Mouse (Mus musculus) naive thymus-derived CD4-positive, alpha-beta T cell, adult 2 months (primary cell): Measurements from ENCODE around the gene Bco1.

ENCODE experiments used
- DNase-seq: peaks from one replicate; pipeline ENCODE4 v3.0.0-alpha.2; 2011; ENCODE audit warnings: low read depth

Gene Bco1

DNA sequence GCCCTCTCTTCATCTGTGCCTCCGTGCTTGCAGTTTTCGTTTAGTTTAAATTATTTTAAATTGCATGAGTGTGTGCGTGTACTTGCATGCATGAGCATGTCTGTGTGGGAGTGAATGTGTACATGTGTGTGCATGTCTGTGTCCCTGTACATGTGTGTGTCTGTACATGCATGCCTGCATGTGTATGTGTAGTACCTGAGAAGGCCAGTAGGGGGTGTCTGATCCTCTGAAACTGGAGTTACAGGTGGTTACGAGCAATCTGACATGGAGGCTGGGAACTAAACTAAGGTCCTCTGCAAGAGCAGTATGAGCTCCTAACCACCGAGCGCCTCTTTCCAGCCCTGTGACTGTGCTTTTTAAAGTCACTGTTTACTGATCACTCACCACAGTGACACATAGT lies 52.9 kb downstream of the Bco1 start:
- peak; percentile 36 for DNase-seq

DNA sequence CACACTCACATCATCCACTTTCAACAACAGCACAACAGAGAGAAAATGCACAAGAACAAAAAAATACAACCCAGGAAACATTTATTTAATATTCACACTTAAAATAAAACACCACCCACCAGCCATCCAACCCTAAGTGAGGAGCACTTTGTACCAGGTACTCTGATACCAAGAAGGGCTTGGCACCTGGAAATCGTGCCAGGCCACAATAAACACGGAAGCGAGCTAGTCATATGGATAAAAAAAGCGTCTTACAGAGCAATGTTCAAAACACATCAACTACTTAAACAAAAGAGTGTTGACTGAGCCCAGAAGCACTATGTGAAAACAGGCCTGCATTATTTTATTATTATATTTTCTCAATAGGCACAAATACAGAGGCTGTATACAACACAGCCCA lies 60.5 kb downstream of the Bco1 start:
- no peak for DNase-seq

DNA sequence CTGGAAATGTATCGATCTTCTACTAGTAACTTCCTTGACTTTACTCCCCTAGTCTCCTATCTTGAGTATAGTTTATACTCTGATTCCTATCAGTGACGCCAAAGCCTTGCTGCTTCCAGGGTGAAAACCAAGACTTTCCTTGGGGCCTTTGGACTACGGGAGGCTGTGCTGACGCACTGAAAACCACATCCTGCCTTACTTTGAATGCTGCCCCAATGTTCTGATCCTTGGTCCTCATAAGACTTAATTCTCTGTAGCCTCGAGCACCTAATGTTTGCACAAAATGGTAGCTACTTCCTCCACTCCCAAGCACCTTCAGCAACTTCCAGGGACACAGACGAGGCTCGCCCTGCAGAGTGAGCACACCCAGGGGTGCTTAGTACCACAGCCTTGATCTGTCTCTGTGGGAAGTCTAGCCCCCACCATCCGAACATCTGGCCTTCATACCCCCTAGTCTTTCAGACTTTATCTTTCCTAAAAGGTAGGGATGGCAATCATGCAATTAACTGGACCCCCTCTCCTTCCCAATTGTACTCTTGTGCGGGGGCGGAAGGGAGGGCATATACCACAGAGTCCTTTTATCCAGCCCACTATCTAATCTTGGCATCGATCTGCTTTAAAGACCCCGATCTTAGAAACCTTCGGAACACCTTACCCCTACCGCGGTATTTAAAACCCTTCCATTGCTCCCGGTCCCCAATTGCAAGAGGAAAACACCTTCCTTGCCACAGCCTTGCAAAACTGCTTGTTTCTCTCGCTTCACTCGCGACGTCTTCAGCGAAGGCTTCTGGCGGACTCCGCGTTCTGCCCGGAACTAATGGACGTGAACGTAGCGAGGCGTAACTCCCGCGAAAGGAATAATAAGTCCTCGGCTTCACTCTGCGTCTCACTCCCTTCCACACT lies 61.5 kb downstream of the Bco1 start:
- peak; percentile 67 for DNase-seq

DNA sequence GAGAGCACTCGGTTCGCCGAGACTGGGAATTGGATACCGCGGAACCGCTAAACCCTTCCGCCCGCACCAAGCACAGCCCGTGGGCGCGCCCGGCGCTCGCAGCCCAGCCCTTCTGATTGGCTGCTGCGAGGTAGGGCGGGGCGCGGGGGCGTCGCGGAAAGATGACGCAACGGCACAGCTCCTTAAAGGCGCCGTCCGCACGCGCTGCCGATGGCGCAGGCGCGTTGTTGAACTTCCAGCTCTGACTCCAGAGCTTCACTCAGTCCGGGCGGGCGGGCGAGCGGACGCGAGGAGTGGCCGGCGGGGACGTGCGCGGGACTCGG lies 62.1 kb downstream of the Bco1 start:
- DNase-seq, result peak; percentile 98

DNA sequence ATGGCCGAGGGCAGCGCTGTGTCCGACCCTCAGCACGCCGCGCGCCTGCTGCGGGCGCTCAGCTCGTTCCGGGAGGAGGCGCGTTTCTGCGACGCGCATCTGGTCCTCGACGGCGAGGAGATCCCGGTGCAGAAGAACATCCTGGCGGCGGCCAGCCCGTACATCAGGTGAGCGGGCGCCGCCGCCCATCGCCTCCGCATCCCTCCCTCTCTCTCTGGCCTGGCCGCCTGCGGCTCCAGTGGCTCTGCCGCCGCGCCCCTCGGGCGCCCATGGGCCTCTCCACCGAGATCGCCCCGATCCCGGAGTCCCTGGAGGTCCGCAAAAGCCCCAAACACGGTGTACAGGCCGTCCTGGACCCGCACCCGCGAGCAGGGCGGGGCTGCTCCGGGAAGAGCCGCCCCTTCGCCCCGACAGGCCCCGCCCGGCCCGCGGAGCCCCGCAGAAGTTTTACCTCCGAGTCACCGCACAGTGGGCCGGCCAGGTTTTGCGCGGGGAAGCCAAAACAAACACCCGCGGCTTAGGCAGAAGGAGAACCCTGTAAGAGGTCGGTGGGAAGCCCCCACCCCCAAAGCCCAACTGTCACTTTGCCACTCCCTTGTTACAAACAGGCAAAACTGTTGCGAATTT lies 62.6 kb downstream of the Bco1 start, which contains the start of gene Gan:
Gene Gan, plus strand, starts transcription at position 1 of the 627 bp plus-strand sequence.
- peak; percentile 59 for DNase-seq

DNA sequence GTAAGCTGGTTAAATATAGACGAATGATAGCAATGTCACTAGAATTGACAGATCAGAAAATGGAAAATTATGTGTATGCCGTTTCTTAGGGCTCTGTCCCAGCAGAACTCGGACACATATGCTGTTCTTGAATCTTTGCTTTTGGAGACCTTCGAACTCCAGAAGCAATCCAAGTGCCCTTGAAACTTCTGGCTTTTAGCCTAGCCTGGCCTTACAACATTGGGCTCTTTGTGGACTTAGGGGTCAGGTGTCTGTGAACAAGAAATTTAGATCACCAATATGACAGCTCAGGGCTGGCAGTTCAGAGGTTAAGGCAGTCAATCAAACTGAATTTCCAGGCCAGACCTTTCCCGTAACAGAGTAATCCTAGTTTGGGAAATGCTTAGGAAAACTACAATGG lies 63.4 kb downstream of the Bco1 start:
- no peak for DNase-seq

DNA sequence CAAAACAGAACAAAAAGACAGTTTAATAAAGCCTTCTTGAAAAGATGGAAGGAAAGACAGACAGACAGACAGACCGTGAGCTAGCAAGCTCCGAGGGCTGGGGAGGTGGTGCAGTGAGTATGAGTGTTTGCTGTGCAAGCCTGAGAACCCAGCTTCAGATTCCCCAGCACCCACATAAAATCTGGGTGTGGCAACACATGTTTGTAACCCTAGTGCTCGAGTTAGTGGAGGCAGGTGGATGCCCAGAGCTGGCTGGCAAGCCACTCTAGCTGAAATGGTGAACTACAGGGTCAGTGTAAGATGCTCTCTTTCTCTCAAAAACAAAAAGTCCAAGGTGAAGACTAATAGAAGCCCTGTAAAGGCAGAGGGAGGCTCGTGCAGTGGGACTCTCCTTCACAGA lies 69.3 kb downstream of the Bco1 start:
- no peak for DNase-seq

DNA sequence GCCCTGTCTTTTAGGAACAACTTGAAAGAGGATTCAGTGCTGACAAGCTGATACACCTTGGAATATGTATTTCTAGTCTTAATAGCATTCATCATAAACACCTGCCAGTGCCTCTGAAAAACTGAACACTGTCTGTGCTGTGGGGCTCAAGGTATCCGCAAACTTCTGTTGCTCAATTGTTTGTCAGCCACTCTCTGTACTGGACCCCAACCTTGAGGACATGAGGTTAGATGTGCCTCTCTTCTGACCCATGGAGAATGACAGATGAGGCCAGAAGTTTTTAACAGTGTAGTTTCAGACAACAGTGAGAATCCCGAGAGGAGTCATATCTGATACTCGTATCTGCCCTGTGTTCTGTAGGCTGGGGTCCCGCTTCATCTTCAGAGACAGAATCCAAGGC lies 69.9 kb downstream of the Bco1 start:
- no peak for DNase-seq

DNA sequence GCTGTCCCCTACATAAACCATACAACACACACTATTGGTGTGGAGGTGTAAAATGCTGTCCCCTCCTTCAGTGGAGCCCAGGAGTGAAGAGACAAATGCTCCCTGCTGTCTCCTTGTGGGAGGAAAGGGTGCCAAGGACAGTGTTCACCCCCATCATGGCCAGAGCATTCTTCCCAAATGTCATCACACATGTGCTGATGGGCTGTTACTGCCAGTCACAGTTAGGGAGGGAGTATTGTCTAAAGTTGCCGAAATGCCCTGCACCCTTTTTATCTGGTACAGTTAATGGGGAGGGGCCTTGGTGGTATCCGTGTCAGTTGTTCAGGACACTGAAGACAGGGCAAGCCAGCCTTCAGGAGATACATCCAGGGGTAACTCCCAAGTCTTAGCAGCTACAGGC lies 70.9 kb downstream of the Bco1 start:
- no peak for DNase-seq

DNA sequence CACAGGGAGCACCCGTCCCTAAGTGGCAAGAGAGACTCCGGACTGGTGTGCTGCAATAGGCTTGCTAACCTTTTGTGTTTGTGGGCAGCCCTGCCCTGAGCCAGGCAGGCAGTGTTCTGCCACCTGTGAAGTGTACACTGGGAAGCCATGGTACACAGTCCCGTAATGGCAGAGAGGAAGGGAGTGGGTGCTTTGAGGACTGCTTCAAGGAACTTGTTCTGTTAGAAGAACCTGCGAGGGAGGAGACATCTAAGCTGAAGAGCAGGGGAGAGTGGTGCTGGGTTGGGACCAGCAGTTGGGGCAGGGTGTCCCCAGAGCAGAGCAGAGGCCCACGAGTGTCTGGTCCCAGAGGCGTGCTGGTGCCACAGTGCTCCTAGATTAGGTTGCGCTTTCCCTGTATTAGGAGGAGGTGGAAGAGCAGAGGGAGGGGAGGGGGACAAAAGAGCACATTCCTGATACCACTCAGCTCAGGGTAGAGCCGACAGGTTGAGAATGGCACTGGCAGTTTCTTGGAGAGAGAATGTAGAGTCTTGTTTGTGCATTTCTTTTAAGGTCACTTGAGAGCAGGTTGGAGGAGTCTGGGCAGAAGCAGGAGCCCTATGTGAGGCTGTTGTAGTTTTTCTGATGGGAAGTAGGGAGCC lies 71.7 kb downstream of the Bco1 start:
- no peak for DNase-seq

DNA sequence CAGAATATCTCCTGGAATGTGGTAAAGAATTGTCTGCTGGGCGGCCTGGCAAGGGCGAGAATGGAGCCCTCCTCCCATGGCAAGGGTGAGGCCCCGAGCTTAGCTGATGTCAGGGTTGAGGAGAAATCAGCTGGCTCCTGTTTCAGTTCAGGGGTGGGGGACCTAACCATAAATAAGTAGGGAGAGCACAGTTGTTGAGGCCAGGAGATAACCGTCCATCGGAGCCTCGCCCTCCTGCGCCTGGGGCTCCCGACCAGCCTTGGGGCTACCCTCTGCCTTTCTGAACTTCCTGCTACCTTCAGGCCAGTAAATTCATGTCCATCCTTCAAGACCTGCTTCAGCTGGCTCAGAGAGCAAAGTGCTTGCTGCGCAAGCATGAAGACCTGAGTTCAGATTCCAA lies 72.7 kb downstream of the Bco1 start:
- no peak for DNase-seq

DNA sequence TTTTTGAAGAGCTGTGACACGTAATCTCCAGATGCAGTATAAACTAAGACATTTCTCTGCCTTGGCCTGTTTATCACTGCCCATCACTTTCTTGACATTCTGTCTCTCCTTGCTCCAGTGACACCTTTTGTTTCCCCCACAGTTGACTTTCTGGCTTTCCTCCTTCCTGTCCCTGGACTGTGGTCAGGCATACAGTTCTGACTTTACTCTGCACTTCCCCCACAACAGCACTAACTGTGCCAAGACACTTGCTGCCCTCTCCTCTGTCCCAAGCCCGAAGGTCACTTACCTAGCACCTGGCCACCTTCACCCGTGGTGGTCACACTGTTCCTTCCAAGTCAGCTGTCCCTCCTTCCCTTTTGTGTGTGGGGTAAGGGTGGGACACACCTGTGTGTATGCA lies 76.2 kb downstream of the Bco1 start:
- DNase-seq, result no peak

DNA sequence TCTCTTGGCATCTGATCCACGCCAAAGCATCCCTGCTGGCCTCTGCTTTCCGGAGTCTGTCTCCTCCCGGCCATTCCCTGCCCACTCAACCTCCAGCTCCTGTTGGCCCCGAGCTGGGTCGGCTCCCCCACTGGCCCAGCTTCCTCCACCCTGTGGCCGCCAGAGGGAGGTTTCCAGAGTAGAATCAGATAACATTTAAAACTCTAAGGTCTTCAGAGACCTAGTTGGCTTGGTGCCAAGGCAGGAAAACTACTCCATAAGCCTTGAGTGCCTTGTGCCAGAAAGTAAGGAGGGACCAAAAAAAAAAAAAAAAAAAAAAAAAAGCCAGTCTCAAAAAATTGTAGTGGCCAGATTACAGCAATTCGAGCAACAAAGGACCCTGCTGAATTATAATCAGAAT lies 77.2 kb downstream of the Bco1 start:
- no peak for DNase-seq

DNA sequence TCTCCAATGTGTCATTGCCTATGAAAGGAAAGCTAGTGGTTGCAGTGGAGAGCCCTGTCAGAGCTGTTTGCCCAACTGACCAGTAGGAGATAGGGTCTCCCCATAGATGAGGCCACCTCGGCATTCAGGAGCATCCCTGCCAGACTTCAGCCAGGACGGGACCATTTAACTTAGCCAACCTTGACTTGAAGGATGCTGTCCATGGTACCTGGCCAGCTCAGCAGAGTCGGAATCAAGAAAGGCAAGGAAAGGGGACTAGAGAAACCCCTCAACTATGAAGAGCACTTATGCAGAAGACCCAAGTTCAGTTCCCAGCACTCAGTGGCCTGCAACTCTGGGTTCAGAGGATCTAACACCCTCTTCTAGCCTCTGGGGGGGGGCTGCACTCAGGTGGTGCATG lies 78.0 kb downstream of the Bco1 start:
- no peak for DNase-seq

DNA sequence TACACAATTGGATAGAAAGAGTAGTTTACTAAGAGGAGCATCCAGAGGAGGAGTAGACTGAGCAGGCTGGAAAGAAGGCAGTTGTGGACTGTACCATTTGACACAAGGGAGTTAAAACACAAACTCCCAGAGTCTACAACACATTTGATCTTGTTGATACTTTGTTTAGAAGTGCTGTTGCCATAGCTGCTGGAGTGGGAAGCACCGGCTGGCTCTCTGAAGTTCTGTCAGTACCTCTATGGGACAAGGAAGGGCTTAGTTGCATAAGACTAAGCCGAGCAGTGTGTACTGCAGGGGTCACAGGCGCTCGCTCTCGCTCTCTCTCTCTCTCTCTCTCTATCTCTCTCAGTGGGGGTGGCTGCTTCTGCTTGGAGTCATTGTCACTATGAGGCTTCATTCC lies 78.9 kb downstream of the Bco1 start:
- no peak for DNase-seq

DNA sequence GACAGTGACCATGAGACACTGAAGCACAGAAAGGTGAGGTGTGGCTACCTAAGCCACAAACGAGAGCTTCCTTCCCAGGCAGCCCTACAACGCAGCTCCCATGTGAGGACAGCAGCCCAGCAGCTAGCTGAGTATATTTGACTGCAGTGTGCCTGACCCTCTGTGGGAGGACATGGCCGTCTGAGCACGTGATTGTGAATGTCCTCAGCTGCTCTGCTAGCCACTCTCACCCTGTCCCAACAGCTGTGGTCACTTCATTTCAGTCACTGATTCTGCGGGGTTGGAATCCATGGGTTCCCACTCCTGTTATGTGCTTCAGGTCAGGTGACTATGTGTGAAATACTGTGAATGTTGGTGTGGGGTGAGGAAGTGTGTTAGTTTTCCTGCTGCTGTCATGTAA lies 80.7 kb downstream of the Bco1 start:
- no peak for DNase-seq

DNA sequence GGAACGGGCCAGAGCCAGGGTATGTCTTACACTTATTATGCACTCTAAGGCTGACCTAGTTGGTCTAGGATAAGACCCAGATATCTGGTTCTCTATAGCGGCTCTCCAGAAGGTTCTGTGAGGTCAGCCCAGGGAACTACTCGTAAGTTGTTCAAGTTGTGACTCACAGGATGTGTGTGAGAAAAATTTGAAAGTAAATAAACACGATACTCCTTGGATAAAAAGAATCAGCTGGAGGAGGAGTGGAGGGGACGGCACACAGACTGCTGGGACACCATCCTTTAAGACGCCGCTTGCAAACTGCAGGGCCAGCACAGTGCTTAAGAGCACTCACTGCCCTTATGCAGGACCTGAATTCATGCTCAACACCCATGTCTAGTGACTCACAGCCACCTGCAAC lies 81.6 kb downstream of the Bco1 start:
- no peak for DNase-seq

DNA sequence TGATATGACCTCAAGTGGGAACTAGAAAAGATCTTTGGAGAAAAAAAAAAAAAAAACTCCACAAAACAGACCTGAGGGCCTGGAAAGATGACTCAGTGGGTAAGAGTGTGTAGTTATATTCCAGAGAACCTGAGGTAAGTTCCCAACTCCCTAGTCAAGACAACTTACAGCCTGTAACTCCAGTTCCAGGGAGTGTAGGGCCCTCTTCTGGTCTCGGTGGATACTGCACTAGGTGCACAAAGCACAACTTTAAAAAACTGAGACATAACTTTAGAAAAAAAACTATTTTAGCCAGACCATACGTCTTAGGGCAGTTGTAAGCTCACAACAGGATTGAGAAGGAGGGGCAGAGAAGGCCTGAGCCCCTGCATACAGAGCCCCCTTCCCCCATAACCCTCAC lies 82.4 kb downstream of the Bco1 start:
- no peak for DNase-seq

DNA sequence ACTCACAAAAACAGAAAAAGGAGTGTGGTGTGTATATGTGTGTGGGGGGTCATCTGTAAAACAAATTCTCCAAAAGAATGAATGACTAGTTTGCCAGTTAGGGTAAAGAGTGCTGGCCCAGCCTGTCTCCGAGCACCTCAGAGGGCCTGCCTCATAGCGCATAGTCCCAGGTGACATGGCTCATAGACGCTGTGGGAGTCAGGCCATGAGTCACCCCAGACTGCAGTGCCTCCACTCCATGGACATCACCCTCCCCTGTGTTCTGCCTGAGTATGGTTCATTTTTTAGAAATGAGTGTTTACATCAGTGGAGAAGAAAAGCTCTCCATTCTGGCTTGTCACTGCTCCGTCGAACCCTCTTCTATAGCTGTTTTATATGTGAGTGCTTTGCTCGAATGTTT lies 83.0 kb downstream of the Bco1 start:
- no peak for DNase-seq

DNA sequence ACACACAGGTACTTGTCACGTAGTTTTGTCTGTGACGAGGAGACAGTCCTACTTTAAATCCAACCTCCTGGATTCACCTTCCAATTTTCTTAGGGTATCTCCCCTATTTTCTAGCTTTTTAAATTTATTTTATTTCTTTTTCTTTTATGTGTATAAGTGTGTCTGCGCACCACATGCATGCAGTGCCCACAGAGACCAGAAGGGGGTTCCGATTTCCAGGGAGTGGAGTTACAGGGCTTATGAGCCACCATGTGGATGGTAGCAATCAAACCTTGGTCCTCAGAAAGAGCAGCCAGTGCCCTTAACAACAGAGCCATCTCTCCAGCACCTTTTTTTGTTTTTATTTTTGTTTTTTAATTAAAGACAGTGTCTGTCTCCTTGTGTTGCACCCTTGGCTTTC lies 87.1 kb downstream of the Bco1 start:
- DNase-seq, result no peak
